ENCODE assay signal across 10 mouse cellular contexts in the genomic region with DNA sequence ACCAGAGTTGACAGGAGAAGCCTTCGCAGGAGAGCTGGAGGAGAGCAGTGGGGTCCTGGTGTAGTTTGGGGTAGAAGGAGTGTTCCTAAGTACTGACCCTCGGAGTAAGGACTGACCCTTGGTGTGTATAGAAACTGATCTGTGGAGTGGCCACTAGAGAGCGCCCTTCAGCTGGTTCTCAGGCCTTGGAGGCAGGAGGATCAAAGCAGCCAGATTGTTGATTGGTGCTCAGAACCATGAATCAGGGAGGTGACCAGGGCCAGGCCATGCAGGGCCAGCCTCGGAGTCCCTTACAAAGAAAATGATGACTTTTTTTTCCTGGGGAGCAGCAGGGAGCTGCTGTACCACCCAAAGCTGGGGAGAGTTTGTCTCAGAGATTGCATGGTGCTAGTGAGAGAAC. TPM values are rescaled to one million over a fixed set of nuclear protein-coding genes. Genes with fewer than 3 reads are reported as not detected.
DNase-seq lines count a peak whose midpoint lies in the region; ATAC-seq lines count a peak whose summit lies in the region.
"Had no signal": no experiment of that assay in that cellular context is flagged by ENCODE, and none has a peak within 500 bp of the region (broad histone marks: within the 10 kb centered on the region; RNA-seq: fewer than 3 reads in every experiment).

No protein-coding gene starts in this region.

- H3K4me3 ChIP-seq in neural tube, embryonic 15.5 days (replicated peaks): no peak overlapping the region
- H3K4me3 ChIP-seq: heart, embryonic 13.5 days; myocyte had no signal

- peak; percentile 63 for DNase-seq in neural tube, embryonic 10.5 days (ENCODE audit: extremely low spot score, low spot score)
- DNase-seq in NIH3T3 (ENCODE audit: low read depth): peak; percentile 77
- DNase-seq in cerebellum, adult 8-10 months: peak; percentile 55
- peak; percentile 50 for DNase-seq in gastrocnemius, postnatal 10 days
- peak; percentile 75 for DNase-seq in left cerebral cortex, postnatal 4 days
- peak; percentile 55 for DNase-seq in naive thymus-derived CD4-positive, alpha-beta T cell, adult 2 months (ENCODE audit: low read depth)
- no peak for DNase-seq in urinary bladder, postnatal 4 days (ENCODE audit: low spot score in 2 of 2)

- no peaks in the 10 kb centered on the region for H3K27me3 ChIP-seq in neural tube, embryonic 15.5 days (replicated peaks)
- H3K27me3 ChIP-seq: heart, embryonic 13.5 days had no signal

- no peak overlapping the region for H3K27ac ChIP-seq in neural tube, embryonic 15.5 days (replicated peaks)
- H3K27ac ChIP-seq: heart, embryonic 13.5 days had no signal

- intact Hi-C loops in left cerebral cortex, postnatal 4 days (cut with DNase I): loop anchor here (5.0 kb wide), 1 partner anchor 262 kb away; no protein-coding TSS in a partner anchor

- H3K4me1 ChIP-seq in neural tube, embryonic 15.5 days: no peaks in the 10 kb centered on the region
- H3K4me1 ChIP-seq: heart, embryonic 13.5 days had no signal

- peaks cover 38% of the 10 kb centered on the region for H3K36me3 ChIP-seq in neural tube, embryonic 15.5 days

- H3K9me3 ChIP-seq in neural tube, embryonic 15.5 days (replicated peaks): no peaks in the 10 kb centered on the region
- H3K9me3 ChIP-seq: heart, embryonic 13.5 days had no signal

- H3K9ac ChIP-seq in neural tube, embryonic 15.5 days (replicated peaks): no peak overlapping the region
- H3K9ac ChIP-seq: heart, embryonic 13.5 days had no signal

- H3K4me2 ChIP-seq in neural tube, embryonic 15.5 days: no peak overlapping the region
- H3K4me2 ChIP-seq: heart, embryonic 13.5 days had no signal

- ATAC-seq in neural tube, embryonic 15.5 days (ENCODE audit: low FRiP score): no peak

- WGBS in neural tube, embryonic 15.5 days: 11% methylated on average over 4 of the region's 4 CpGs

RNA-seq across cellular contexts. Expression of a gene that starts 6.4 kb away (rescaled TPM):
- polyA plus RNA-seq in neural tube, embryonic 15.5 days (2015; fragmentation: Nextera tagmentation; extraction: Ambion mirVana): 1.1 and 1.2 TPM in 2 replicates
- total RNA-seq in gastrocnemius, postnatal 10 days (2021): 1 to 10 TPM; 2.3 to 2.5 TPM
- total RNA-seq in left cerebral cortex, postnatal 4 days (2021): 1 to 10 TPM; 5.6 to 6.1 TPM

Comparison
In these comparisons a context has a peak if more than half of its experiments do, and no peak if none do; other contexts are left out.
1. DNase-seq: peak in neural tube, embryonic 10.5 days (single experiment), NIH3T3 (single experiment), cerebellum, adult 8-10 months (single experiment), gastrocnemius, postnatal 10 days (single experiment), left cerebral cortex, postnatal 4 days (single experiment) and naive thymus-derived CD4-positive, alpha-beta T cell, adult 2 months (single experiment); none in urinary bladder, postnatal 4 days (0 of 2).